Mouse (Mus musculus) limb, embryonic 14.5 days (tissue): ENCODE results near the gene Cd59b. TPM values are rescaled to one million over a fixed set of nuclear protein-coding genes. Genes with fewer than 3 reads are reported as not detected.
"Not testable (repeated sequence)": the region's sequence is repeated elsewhere in the genome, so short reads cannot be mapped to it uniquely, and the experiment has no call there.

Source experiments
- ATAC-seq: fragments of 200-750 bp; cut with Nextera tagmentation; 2 replicates; pipeline ENCODE4 v1.8.0; 2017; ENCODE audit warnings: low read depth, moderate number of reproducible peaks, moderate TSS enrichment; ENCODE audit not compliant: low FRiP score
- DNase-seq: peaks from one replicate; pipeline ENCODE4 v3.0.0-alpha.2; 2015; ENCODE audit warnings: low spot score
- H3K27ac ChIP-seq: fragments of 300-500 bp; sonication (generic); replicated peaks from 2 replicates; pipeline ENCODE4 v1.5.1; 2014; ENCODE audit warnings: low read depth, mild to moderate bottlenecking, low read length, moderate library complexity, mixed read lengths
- H3K27me3 ChIP-seq: fragments of 300-500 bp; sonication (generic); 2 replicates; pipeline ENCODE4 v1.6.1; 2014; ENCODE audit warnings: low read length, mixed read lengths; ENCODE audit not compliant: control insufficient read depth, insufficient read depth
- H3K36me3 ChIP-seq: fragments of 300-500 bp; sonication (generic); 2 replicates; pipeline ENCODE4 v1.6.1; 2014; ENCODE audit warnings: mild to moderate bottlenecking, low read length, moderate library complexity, mixed read lengths; ENCODE audit not compliant: control insufficient read depth, insufficient read depth
- H3K4me1 ChIP-seq: fragments of 300-500 bp; sonication (generic); 2 replicates; pipeline ENCODE4 v1.6.1; 2014; ENCODE audit warnings: antibody characterized with exemption, low read length, mixed read lengths; ENCODE audit not compliant: control insufficient read depth, insufficient read depth
- H3K4me2 ChIP-seq: fragments of 300-500 bp; sonication (generic); replicated peaks from 2 replicates; pipeline ENCODE4 v1.6.1; 2014; ENCODE audit warnings: low read depth, mild to moderate bottlenecking, low read length, moderate library complexity; ENCODE audit not compliant: severe bottlenecking
- H3K4me3 ChIP-seq: fragments of 300-500 bp; sonication (generic); replicated peaks from 2 replicates; pipeline ENCODE4 v1.5.1; 2014; ENCODE audit warnings: low read length
- H3K9ac ChIP-seq: fragments of 300-500 bp; sonication (generic); 2 replicates; pipeline ENCODE4 v1.6.1; 2014; ENCODE audit warnings: mild to moderate bottlenecking, low read depth, low read length, moderate library complexity; ENCODE audit not compliant: severe bottlenecking
- H3K9me3 ChIP-seq: fragments of 300-500 bp; sonication (generic); 2 replicates; pipeline ENCODE4 v1.6.1; 2016; ENCODE audit warnings: low read length; ENCODE audit not compliant: control insufficient read depth
- POLR2A ChIP-seq: fragments of 200-500 bp; IDR thresholded peaks from 2 replicates; pipeline ENCODE4 v1.8.0; 2012; ENCODE audit warnings: inconsistent platforms, mild to moderate bottlenecking, moderate library complexity, borderline replicate concordance; ENCODE audit not compliant: insufficient read depth, insufficient read length; ENCODE audit errors: extremely low read depth
- WGBS: fragments of 180-500 bp; shearing (Covaris S2); extraction: QIAGEN DNeasy Blood & Tissue Kit; methylation state at CpG from one replicate; pipeline ENCODE4 v1.1.7; 2014; 5-methylcytosine and 5-hydroxymethylcytosine counted together
- polyA plus RNA-seq, 2 experiments: library from polyadenylated mRNA; depleted of rRNA in 1 of 2; stranded (reverse) in 1 of 2; unstranded in 1 of 2; fragments of >200 nt; fragmentation: Nextera tagmentation in 1 of 2; extraction: Ambion mirVana in 1 of 2; gene quantifications; 2 replicates each; pipeline versions ENCODE4 v1.2.1 to v1.2.3; 2012 to 2014

Cd59b gene
- polyA plus RNA-seq, 2 experiments, result 6.5 to 6.8 TPM

DNA sequence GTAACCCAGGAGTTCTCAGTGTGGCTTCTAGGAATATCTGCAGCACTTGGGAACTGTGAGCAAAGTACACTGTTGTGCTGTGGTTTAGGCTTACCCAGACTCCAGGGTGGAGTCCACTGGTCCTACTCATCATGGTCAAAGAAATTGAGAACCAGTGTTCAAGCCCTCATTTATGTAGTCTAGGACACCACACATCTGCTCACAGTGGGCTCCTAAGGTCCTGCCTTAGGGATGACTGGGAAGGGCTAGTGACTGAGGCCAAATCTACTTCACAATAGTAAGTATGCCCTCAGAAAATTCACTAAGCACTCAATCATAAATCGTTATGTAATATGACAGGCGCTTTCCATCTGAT is 29.6 kb downstream of the Cd59b start:
- Histone ChIP-seq H3K4me2 (no peak overlapping the region), H3K9ac (no peak overlapping the region), H3K4me3 (no peak overlapping the region), H3K36me3 (no peaks in the 10 kb centered on the region), H3K4me1 (peaks cover 4% of the 10 kb centered on the region; the same call in 1 of the 2 replicates), H3K27me3 (no peaks in the 10 kb centered on the region), H3K9me3 (no peaks in the 10 kb centered on the region), H3K27ac (no peak overlapping the region)
- ATAC-seq (no peak), DNase-seq (no peak)
- no peak for TF ChIP-seq POLR2A
- WGBS, result 92% methylated on average over 2 of the region's 2 CpGs

DNA sequence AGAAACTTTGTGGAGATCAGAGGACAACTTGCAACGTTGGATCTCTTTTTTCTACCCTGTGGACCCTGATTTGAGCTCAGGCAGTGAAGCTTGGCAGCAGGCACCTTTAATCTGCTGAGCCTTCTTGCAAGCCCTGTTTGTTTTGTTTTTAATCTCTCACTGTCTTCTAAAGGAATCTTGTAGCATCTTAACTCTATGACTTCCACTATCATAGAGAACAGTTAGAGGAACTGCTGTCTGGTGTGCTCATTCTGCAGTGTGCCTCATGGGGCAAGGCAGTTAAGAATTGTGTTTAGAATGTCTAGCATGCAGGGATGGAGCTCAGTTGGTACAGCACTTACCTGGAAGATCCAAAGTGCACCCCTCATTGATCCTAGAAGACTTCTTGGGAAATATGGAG is 30.3 kb downstream of the Cd59b start:
- Histone ChIP-seq H3K4me1 (peaks cover 4% of the 10 kb centered on the region; the same call in 1 of the 2 replicates), H3K4me3 (no peak overlapping the region), H3K27ac (no peak overlapping the region), H3K36me3 (no peaks in the 10 kb centered on the region), H3K4me2 (no peak overlapping the region), H3K27me3 (no peaks in the 10 kb centered on the region), H3K9ac (no peak overlapping the region), H3K9me3 (no peaks in the 10 kb centered on the region)
- WGBS, result 48% methylated on average over 1 of the region's 1 CpGs
- no peak for ATAC-seq
- no peak for DNase-seq
- no peak for TF ChIP-seq POLR2A

DNA sequence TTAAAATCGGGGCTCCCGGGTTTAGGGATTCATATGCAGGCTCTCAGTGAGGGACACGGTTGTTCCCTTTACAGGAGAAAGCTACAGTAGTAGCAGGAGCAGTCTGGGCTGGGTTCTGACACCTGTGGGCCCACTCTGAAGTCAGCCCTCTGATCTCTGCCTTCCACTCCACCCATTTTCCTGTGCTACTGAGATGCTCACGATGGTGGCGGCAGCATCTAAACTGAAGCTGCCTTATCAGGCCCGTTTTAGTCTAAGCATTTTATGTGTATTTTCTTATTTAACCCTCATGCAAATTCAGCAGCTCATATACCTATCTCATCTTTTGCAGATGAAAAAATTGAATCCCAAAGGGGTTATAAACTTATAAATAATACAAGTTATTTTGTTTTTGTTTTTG is 35.2 kb downstream of the Cd59b start:
- H3K27me3 ChIP-seq, result no peaks in the 10 kb centered on the region
- no peak for TF ChIP-seq POLR2A
- WGBS, result 79% methylated on average over 6 of the region's 6 CpGs
- ATAC-seq (no peak), DNase-seq (no peak)
- no peak overlapping the region for H3K4me3 ChIP-seq
- H3K4me1 ChIP-seq, result no peaks in the 10 kb centered on the region
- no peak overlapping the region for H3K27ac ChIP-seq
- H3K9ac ChIP-seq, result no peak overlapping the region
- H3K9me3 ChIP-seq, result no peaks in the 10 kb centered on the region
- H3K36me3 ChIP-seq, result no peaks in the 10 kb centered on the region
- no peak overlapping the region for H3K4me2 ChIP-seq

DNA sequence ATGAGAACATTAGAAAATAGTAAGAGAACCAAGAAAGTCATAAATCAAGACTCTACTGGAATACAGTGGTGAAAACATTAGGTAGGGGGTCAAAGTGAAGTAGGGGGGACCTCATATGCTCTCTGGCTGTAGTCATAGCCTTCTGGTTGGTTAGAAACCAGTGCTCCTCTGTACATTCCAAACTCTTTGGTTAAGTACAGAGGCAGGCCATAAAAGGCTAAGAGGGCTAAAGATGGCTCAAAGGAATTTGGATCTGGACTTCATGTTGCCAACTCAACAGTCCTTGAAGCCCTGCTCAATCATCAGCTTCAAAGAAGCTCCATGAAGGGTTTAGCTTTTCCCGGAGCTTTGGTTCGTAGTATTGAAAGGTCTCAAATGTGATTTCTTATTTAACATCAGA is 39.4 kb downstream of the Cd59b start:
- not testable (repeated sequence) for H3K9ac ChIP-seq, H3K4me1 ChIP-seq, H3K4me3 ChIP-seq, H3K27me3 ChIP-seq, H3K36me3 ChIP-seq, H3K4me2 ChIP-seq, DNase-seq, ATAC-seq, H3K27ac ChIP-seq, H3K9me3 ChIP-seq
- WGBS, result 74% methylated on average over 2 of the region's 2 CpGs

DNA sequence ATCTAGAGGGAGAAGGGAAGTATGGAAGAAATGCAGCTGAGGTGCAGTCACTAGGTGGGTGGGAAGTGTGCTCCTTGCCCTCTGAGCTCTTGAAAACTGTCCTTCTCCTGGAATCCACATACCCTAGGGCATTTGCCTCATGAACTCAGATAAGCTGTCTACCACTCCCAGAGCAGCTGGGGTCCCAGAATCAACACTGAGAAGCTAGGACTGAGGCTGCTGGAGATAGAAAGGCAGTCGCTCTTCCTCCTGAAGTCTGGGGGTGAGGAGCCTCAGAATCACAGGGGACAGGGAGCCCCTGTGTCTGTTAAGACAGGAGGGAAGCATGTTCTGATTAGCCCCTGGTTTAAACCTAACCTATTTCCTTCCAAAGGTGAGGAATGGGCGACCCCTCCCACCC is 39.9 kb downstream of the Cd59b start:
- no peak overlapping the region for H3K9ac ChIP-seq
- H3K27ac ChIP-seq, result no peak overlapping the region
- no peak for TF ChIP-seq POLR2A
- no peaks in the 10 kb centered on the region for H3K36me3 ChIP-seq
- DNase-seq (no peak), ATAC-seq (no peak)
- 74% methylated on average over 2 of the region's 2 CpGs for WGBS
- no peaks in the 10 kb centered on the region for H3K9me3 ChIP-seq
- H3K4me2 ChIP-seq, result no peak overlapping the region
- H3K27me3 ChIP-seq, result no peaks in the 10 kb centered on the region
- no peak overlapping the region for H3K4me3 ChIP-seq
- H3K4me1 ChIP-seq, result no peaks in the 10 kb centered on the region

DNA sequence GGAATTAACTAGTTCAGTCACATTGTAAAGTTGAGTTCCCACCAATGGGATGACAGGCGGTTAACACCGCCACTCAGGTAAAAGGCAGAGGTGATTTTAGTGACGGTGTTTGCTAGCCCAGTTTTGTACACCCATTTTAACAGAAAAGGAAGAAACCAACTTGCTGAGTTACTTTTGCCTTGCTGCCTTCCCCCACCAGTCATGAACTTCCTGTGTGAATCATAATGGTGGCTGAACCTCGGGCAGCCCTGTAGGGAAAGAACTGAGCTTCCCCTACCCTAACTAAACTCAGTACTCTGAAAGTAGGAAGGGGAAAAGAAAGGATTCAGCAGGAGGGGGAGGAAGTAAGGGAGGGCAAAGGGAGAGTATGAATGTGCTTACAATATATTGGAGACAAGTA is 40.4 kb downstream of the Cd59b start:
- Histone ChIP-seq H3K4me1 (no peaks in the 10 kb centered on the region), H3K36me3 (no peaks in the 10 kb centered on the region), H3K9ac (no peak overlapping the region), H3K27ac (no peak overlapping the region), H3K4me3 (no peak overlapping the region), H3K9me3 (no peaks in the 10 kb centered on the region), H3K4me2 (no peak overlapping the region), H3K27me3 (no peaks in the 10 kb centered on the region)
- ATAC-seq, result no peak
- DNase-seq, result no peak
- TF ChIP-seq POLR2A, result no peak
- 78% methylated on average over 4 of the region's 4 CpGs for WGBS

DNA sequence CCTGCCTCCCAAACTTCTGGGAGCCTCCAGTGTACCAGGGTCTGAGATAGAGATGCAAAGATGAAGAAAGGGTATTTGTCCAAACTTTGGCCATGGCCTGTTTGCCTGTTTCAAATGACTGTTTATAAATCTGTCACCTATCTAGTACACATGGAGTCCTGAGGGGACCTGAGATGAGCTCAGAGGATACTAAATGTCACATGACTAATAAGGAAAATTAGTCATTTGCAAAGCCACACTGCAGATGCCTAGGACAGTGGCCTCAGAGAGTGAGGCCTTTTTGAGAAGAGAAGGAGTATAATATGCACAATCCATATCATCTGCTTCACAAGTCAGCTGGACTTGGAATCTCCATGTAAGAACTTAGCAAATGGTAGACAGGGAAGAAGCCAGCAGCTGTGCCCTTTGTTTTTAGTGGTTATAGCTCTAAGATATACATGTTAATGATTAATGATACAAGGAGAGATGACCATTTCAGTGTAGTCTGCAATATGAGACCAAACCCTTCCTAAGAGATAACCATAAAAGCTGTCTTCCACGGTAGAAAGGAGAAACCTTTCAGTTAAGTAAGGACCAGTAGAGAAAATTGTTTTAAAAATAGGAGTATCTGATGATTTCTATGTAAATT is 41.6 kb downstream of the Cd59b start:
- H3K36me3 ChIP-seq, H3K27ac ChIP-seq, H3K4me3 ChIP-seq, H3K4me1 ChIP-seq, DNase-seq, H3K9ac ChIP-seq, H3K9me3 ChIP-seq, H3K27me3 ChIP-seq, ATAC-seq, H3K4me2 ChIP-seq: not testable (repeated sequence)
- WGBS, result no CpG with 5 or more reads among the region's 1 CpGs

DNA sequence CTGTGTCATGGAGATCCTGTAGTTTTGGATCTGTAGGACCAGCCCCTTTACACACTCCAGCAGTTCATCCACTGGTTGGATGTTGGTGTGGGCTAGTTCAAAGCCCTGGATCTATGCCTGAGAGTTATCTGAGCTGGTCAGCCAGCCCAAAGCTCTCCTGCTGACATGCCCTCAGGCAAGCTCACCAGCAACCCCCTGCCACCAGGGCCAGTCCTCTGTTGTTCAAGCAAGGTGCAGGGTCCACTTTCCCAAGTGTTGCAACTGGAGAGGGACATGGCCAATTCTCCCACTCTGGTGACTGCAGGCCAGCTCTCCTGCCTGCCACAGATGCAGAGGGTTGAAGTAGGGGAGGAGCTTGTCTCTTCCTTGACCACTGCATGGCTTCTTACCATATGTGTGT is 43.9 kb downstream of the Cd59b start:
- not testable (repeated sequence) for ATAC-seq

More for the DNA sequence above, 43.9 kb downstream of the Cd59b start:
- H3K9ac ChIP-seq, H3K9me3 ChIP-seq, DNase-seq, H3K27ac ChIP-seq, H3K4me1 ChIP-seq, H3K4me3 ChIP-seq, H3K4me2 ChIP-seq, H3K27me3 ChIP-seq, H3K36me3 ChIP-seq: not testable (repeated sequence)
